Mouse (Mus musculus): ENCODE results near the gene Smim22. TPM values are rescaled to one million over a fixed set of nuclear protein-coding genes. Genes with fewer than 3 reads are reported as not detected.

Gene Smim22
- polyA plus RNA-seq, 1 experiment, result 1.00 TPM

DNA sequence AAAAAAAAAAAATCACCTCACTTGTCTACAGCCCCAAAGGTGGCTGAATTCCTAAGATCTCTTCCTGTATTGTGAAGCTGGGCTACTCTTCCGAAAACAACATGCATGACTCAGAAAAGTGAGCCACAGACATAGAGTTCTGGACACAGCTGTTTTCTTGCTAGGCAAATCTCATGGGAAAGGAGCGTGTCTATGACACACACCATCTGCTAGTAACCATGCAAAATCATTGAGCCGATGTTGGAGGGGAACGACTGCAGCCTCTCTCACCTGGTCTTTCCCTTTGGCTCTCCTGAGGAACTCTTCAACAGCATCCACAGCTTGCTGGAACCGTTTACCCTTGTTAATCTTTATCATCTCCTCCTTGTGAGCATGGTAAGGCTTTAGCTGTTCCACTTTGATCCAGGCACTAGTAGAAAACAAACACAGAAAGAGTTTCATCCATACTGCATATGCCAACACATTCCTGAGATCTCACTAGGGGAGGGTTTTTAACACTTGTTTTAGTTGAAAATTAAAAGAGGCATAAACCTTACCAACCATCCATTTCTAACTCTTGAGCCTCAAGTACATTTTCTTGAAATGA lies 29.7 kb downstream of the Smim22 start:
- 0 out of 2 replicates have a peak, but pooled peaks cover 2% of the 10 kb centered on the region for H3K4me1 ChIP-seq (ENCODE audit: control insufficient read depth, insufficient read depth, low read length)
- WGBS, result 58% methylated on average over 5 of the region's 5 CpGs
- no peak for DNase-seq
- TF ChIP-seq CTCF (IDR thresholded peaks at IDR 0.05; ENCODE audit: borderline replicate concordance, insufficient read depth, low read depth, low read length), result no peak
- no peak for TF ChIP-seq POLR2A (IDR thresholded peaks at IDR 0.05; ENCODE audit: borderline replicate concordance, insufficient read depth, low read length)
- no peak overlapping the region for H3K4me3 ChIP-seq (replicated peaks; ENCODE audit: insufficient read depth, low read depth, low read length)
- H3K27ac ChIP-seq (ENCODE audit: insufficient read depth, low read length), result no peak overlapping the region
- H3K27me3 ChIP-seq (ENCODE audit: control insufficient read depth, insufficient read depth, low read length), result no peaks in the 10 kb centered on the region

DNA sequence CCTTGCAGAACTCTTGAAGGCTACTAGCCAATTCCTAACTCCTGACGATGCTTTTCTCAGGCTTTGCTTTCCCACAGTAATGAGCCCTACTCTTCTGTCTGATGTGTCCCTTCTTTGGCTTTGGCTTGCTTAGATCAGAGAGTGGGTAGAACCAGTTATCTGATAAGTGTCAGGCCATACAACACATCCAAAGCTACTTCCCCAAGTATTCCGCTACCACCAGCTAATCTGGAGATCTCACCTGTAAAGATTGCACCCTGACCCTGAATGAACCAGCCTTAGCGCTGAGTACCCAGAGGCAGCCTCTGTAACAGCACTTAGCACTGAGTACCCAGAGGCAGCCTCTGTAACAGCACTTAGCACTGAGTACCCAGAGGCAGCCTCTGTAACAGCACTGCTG lies 38.2 kb downstream of the Smim22 start:
- WGBS, result 93% methylated on average over 3 of the region's 3 CpGs
- Histone ChIP-seq H3K27ac (ENCODE audit: insufficient read depth, low read length) (no peak overlapping the region), H3K4me1 (ENCODE audit: control insufficient read depth, insufficient read depth, low read length) (peaks cover 2% of the 10 kb centered on the region; the same call in 1 of the 2 replicates), H3K27me3 (ENCODE audit: control insufficient read depth, insufficient read depth, low read length) (no peaks in the 10 kb centered on the region), H3K4me3 (replicated peaks; ENCODE audit: insufficient read depth, low read depth, low read length) (no peak overlapping the region)
- no peak for DNase-seq
- TF ChIP-seq CTCF (IDR thresholded peaks at IDR 0.05; ENCODE audit: borderline replicate concordance, insufficient read depth, low read depth, low read length) (no peak), POLR2A (IDR thresholded peaks at IDR 0.05; ENCODE audit: borderline replicate concordance, insufficient read depth, low read length) (no peak)

DNA sequence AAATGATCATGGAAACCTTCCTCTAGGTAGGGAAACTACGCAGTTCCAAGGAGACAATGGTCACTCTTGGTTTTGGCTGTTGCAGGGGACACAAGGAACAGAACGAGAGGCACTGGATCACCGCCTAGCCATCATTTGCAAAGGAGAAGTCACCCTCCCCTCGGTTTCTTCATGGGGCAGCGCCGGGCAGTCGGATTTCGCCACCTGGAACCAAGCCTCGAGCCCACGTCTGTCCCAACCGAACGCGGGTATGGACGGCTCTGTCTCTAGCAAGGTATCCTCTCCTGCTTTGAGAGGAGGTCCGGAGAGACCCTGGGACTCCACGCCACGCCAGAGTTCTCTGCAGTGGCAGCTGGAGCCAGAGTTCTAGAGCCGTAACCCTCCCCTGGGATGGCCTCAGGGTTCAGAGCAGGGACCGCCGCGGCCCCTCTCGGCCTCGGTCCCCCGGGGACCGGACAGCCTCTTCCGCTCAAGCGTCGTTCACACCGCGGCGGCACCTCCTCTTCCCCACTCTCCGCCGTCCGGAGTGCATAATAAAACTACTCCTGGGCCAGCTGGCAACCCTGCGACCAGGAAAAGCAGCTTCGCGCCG lies 42.2 kb downstream of the Smim22 start:
- WGBS, result under 1% methylated on average over 38 of the region's 38 CpGs

DNA sequence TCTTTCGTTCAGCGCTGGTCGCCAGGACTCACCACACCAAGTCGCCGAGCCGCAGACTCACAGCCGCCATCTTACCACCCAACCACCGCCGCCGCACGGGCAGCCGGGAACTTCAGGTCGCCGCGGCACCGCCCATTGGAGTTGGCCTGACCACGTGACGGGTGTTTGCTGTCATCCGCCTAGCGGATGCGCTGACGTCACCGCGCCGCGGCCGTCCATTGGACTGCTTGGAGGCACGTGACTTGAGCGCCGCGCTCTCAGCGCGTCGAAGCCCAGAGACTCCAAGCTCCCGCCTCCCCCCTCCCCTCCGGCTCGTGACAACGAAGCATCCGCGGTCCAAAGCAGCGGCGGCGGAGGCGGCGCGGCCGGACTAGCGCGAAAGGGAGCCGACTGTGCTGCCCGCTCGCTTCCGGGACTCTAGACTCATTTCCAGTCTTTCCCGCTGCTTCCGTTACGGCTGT lies 42.7 kb downstream of the Smim22 start, which contains the start of the genes Glyr1 and Ubn1:
Gene Glyr1, minus strand, starts transcription at position 90 of the 461 bp plus-strand sequence.
Gene Ubn1, plus strand, starts transcription at position 284 of the 461 bp plus-strand sequence.
- Histone ChIP-seq H3K27ac (ENCODE audit: insufficient read depth, low read length) (peak within 1 kb of the TSS; percentile 81), H3K4me1 (ENCODE audit: control insufficient read depth, insufficient read depth, low read length) (peaks cover 2% of the 10 kb centered on the region; the same call in 1 of the 2 replicates), H3K27me3 (ENCODE audit: control insufficient read depth, insufficient read depth, low read length) (no peaks in the 10 kb centered on the region), H3K4me3 (replicated peaks; ENCODE audit: insufficient read depth, low read depth, low read length) (peak within 1 kb of the TSS; percentile 90)
- TF ChIP-seq POLR2A (IDR thresholded peaks at IDR 0.05; ENCODE audit: borderline replicate concordance, insufficient read depth, low read length), result peak; percentile 82
- TF ChIP-seq CTCF (IDR thresholded peaks at IDR 0.05; ENCODE audit: borderline replicate concordance, insufficient read depth, low read depth, low read length), result no peak
- WGBS, result under 1% methylated on average over 56 of the region's 56 CpGs
- DNase-seq, result peak; percentile 99 to 100

More for the DNA sequence above, 42.2 kb downstream of the Smim22 start:
- Histone ChIP-seq H3K27ac (ENCODE audit: insufficient read depth, low read length) (peak overlapping the region; percentile 65), H3K4me3 (replicated peaks; ENCODE audit: insufficient read depth, low read depth, low read length) (peak overlapping the region; percentile 90), H3K27me3 (ENCODE audit: control insufficient read depth, insufficient read depth, low read length) (no peaks in the 10 kb centered on the region), H3K4me1 (ENCODE audit: control insufficient read depth, insufficient read depth, low read length) (peaks cover 2% of the 10 kb centered on the region; the same call in 1 of the 2 replicates)
- no peak for DNase-seq
- TF ChIP-seq POLR2A (IDR thresholded peaks at IDR 0.05; ENCODE audit: borderline replicate concordance, insufficient read depth, low read length) (no peak), CTCF (IDR thresholded peaks at IDR 0.05; ENCODE audit: borderline replicate concordance, insufficient read depth, low read depth, low read length) (no peak)

DNA sequence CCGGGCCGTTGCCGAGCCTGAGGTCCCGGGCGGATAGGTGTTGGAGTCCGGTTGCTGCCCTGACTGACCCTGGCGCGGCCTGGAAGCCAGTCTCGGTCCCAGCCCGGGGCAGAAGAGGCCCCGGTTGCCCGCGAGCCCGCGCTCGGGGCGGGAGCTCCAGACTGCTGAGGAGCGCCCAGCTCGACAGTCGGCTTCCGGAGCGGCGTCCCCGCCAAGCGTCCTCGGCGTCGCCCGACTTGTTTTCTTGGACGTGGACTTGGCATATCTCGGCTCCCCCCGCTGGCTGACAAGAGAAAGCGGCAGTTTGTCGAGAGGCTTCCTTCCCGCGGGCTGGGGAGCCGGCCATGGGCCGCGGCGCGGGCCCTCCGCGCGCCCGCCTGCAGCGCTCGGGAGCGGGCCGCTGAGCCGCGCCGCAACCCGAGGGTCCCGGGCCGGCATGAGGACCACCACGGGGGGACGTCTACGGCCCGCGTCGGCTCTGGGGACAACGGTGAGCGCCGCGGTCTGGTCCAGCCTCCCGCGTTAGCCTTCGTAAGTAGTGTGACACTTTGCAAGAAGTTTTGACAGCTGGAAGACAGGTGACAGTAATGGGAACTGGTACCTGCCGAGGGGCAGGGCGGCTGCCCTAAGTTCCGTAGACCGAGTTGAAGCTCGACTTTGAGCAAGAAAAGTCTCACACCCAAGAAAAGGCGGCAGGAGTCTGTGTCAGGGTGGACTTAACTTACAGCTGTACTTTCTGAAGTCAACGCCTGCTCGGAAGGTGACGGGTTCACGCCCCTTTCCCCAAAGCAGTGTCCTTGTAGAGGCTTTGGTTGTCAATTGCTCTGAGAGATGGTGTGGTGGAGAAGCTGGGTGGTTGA lies 43.4 kb downstream of the Smim22 start:
- TF ChIP-seq CTCF (IDR thresholded peaks at IDR 0.05; ENCODE audit: borderline replicate concordance, insufficient read depth, low read depth, low read length), result no peak
- no peak for TF ChIP-seq POLR2A (IDR thresholded peaks at IDR 0.05; ENCODE audit: borderline replicate concordance, insufficient read depth, low read length)
- H3K27me3 ChIP-seq (ENCODE audit: control insufficient read depth, insufficient read depth, low read length), result no peaks in the 10 kb centered on the region
- under 1% methylated on average over 78 of the region's 78 CpGs for WGBS
- peak overlapping the region; percentile 59 for H3K4me3 ChIP-seq (replicated peaks; ENCODE audit: insufficient read depth, low read depth, low read length)
- H3K4me1 ChIP-seq (ENCODE audit: control insufficient read depth, insufficient read depth, low read length), result peaks cover 2% of the 10 kb centered on the region; the same call in 1 of the 2 replicates
- peak overlapping the region; percentile 81 for H3K27ac ChIP-seq (ENCODE audit: insufficient read depth, low read length)
- peak in 1 of 2 experiments; percentile 84 for DNase-seq

Other genes with a start within 250 kb of the Smim22 start
- 251 and 263 TPM in 2 replicates for gene Cdip1, start 217.0 kb upstream of the Smim22 start, polyA plus RNA-seq (2012; rRNA removed)
- 0.08 TPM in 1 of 2 replicates, not detected in the other for gene 4930562C15Rik, start 171.9 kb upstream of the Smim22 start, polyA plus RNA-seq (2012; rRNA removed)
- gene Ubald1, start 127.0 kb upstream of the Smim22 start, polyA plus RNA-seq (2012; rRNA removed), result 57.9 and 63.5 TPM in 2 replicates
- gene Mgrn1, start 121.0 kb upstream of the Smim22 start, polyA plus RNA-seq (2012; rRNA removed), result 243 and 248 TPM in 2 replicates
- gene Nudt16l1, start 68.5 kb upstream of the Smim22 start, polyA plus RNA-seq (2012; rRNA removed), result 102 and 104 TPM in 2 replicates
- 104 and 112 TPM in 2 replicates for gene Anks3, start 43.1 kb upstream of the Smim22 start, polyA plus RNA-seq (2012; rRNA removed)
- not detected in 2 replicates for gene Sept12, start 9.4 kb upstream of the Smim22 start, polyA plus RNA-seq (2012; rRNA removed)
- 274 and 294 TPM in 2 replicates for gene Rogdi, start 6.3 kb downstream of the Smim22 start, polyA plus RNA-seq (2012; rRNA removed)
- 139 and 146 TPM in 2 replicates for gene Glyr1, start 42.6 kb downstream of the Smim22 start, polyA plus RNA-seq (2012; rRNA removed)
- gene Ubn1, start 42.8 kb downstream of the Smim22 start, polyA plus RNA-seq (2012; rRNA removed), result 28.1 and 30.2 TPM in 2 replicates
- 0.87 and 0.88 TPM in 2 replicates for gene Ppl, start 125.1 kb downstream of the Smim22 start, polyA plus RNA-seq (2012; rRNA removed)
- 19.6 and 25.4 TPM in 2 replicates for gene Sec14l5, start 139.8 kb downstream of the Smim22 start, polyA plus RNA-seq (2012; rRNA removed)
- gene Nagpa, start 196.7 kb downstream of the Smim22 start, polyA plus RNA-seq (2012; rRNA removed), result 21.1 and 21.3 TPM in 2 replicates
- gene AU021092, start 215.0 kb downstream of the Smim22 start, polyA plus RNA-seq (2012; rRNA removed), result 5.5 and 6.1 TPM in 2 replicates
- gene Alg1, start 226.3 kb downstream of the Smim22 start, polyA plus RNA-seq (2012; rRNA removed), result 65.3 and 70.6 TPM in 2 replicates
- gene Eef2kmt, start 248.7 kb downstream of the Smim22 start, polyA plus RNA-seq (2012; rRNA removed), result 9.4 and 12.9 TPM in 2 replicates